Mouse (Mus musculus) kidney, adult 2 months (tissue): ENCODE data around the gene Nav3. TPM values are rescaled to one million over a fixed set of nuclear protein-coding genes. Genes with fewer than 3 reads are reported as not detected.

Experiments
- DNase-seq: peaks from one replicate; pipeline ENCODE4 v3.0.0; 2021
- H3K27ac ChIP-seq: fragments of 200-500 bp; 2 replicates; pipeline ENCODE4 v1.5.1; 2012; ENCODE audit warnings: low read depth, low read length, control low read depth, inconsistent platforms; ENCODE audit not compliant: insufficient read depth
- H3K27me3 ChIP-seq: fragments of 200-500 bp; replicated peaks from 2 replicates; pipeline ENCODE4 v1.6.1; 2012; ENCODE audit warnings: mild to moderate bottlenecking, moderate library complexity, low read length, inconsistent platforms; ENCODE audit not compliant: control insufficient read depth, insufficient read depth
- H3K36me3 ChIP-seq: fragments of 200-500 bp; 2 replicates; pipeline ENCODE4 v1.6.1; 2012; ENCODE audit warnings: mild to moderate bottlenecking, moderate library complexity, low read length, inconsistent platforms; ENCODE audit not compliant: control insufficient read depth, insufficient read depth
- H3K4me1 ChIP-seq: fragments of 200-500 bp; 2 replicates; pipeline ENCODE4 v1.6.1; 2011; ENCODE audit warnings: low read length; ENCODE audit not compliant: control insufficient read depth, insufficient read depth
- H3K4me3 ChIP-seq: fragments of 200-500 bp; 2 replicates; pipeline ENCODE4 v1.5.1; 2011; ENCODE audit warnings: mild to moderate bottlenecking, low read depth, low read length, control low read depth; ENCODE audit not compliant: insufficient read depth
- CTCF ChIP-seq: fragments of 200-500 bp; conservative IDR thresholded peaks from 2 replicates; pipeline ENCODE4 v1.5.1; 2011; ENCODE audit warnings: low read depth, mild to moderate bottlenecking, control low read depth, low read length, moderate library complexity, mixed read lengths; ENCODE audit not compliant: insufficient read depth, insufficient read length
- POLR2A ChIP-seq: fragments of 200-500 bp; IDR thresholded peaks from one replicate; pipeline ENCODE4 v1.6.1; 2011; ENCODE audit warnings: low read depth, low read length, control low read depth
- WGBS: fragments of 180-500 bp; shearing (Covaris S2); methylation state at CpG from one replicate; pipeline ENCODE4 v1.1.7; 2018; 5-methylcytosine and 5-hydroxymethylcytosine counted together
- polyA plus RNA-seq: library from polyadenylated mRNA; depleted of rRNA; stranded (reverse); fragments of >200 nt; gene quantifications from 2 replicates; pipeline ENCODE4 v1.2.3, GENCODE M21; 2012

The Nav3 gene
- polyA plus RNA-seq, 1 experiment: 1.8 TPM

DNA sequence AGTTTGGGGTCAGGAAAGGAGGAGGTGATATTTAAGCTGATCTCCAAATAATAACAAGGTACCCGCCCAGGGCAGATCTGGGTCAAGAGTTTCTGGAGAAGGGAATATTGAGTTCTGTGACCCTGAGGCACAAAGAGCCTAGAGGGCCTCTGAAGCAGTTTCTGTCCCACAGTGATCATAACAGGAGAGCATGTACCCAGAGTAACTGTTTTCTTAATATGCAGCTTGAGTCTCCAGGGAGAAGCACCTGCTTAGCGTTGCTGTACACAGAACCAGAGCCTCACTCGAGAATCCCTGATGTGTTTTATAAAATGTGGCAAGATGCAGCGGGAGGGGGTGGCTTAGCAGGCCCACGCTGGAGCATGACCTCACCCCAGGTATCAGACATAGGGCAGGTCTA, 141.5 kb downstream of the Nav3 start:
- H3K27ac ChIP-seq: no peak overlapping the region
- H3K4me3 ChIP-seq: no peak overlapping the region
- no peaks in the 10 kb centered on the region for H3K27me3 ChIP-seq
- WGBS: 60% methylated on average over 5 of the region's 5 CpGs
- DNase-seq: no peak
- no peak for TF ChIP-seq CTCF
- no peak for TF ChIP-seq POLR2A
- H3K36me3 ChIP-seq: no peaks in the 10 kb centered on the region
- no peaks in the 10 kb centered on the region for H3K4me1 ChIP-seq

- Histone ChIP-seq H3K4me3 (no peak overlapping the region), H3K4me1 (no peaks in the 10 kb centered on the region), H3K36me3 (no peaks in the 10 kb centered on the region), H3K27me3 (no peaks in the 10 kb centered on the region), H3K27ac (no peak overlapping the region)
- DNase-seq: no peak
- WGBS: 78% methylated on average over 7 of the region's 7 CpGs
- no peak for TF ChIP-seq POLR2A
- no peak for TF ChIP-seq CTCF
These were observed 142.0 kb downstream of the Nav3 start for GRCm38 (mm10) chr10:110313959-110314358.

DNA sequence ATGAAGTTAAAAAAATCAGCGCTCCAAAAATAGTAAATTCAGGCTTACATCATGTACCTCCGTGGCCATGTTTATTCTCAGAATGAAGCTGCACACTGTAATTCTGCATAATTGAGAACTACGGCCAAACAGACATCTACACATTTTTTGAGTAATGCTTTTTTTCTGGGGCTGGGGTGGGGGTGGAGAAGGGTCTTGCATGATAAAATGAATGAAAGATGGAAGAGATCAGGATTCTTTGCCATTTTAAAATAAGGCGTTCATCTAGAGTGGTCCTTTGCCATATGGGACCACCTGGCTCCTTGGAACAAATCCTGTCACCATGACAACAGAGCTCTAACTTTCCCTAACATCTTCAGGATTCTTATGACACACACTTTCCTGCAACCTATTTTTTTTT, 146.5 kb downstream of the Nav3 start:
- Histone ChIP-seq H3K36me3 (no peaks in the 10 kb centered on the region), H3K27me3 (no peaks in the 10 kb centered on the region), H3K4me1 (no peaks in the 10 kb centered on the region), H3K4me3 (no peak overlapping the region), H3K27ac (no peak overlapping the region)
- DNase-seq: no peak
- WGBS: 85% methylated on average over 4 of the region's 4 CpGs
- no peak for TF ChIP-seq CTCF
- TF ChIP-seq POLR2A: no peak

DNA sequence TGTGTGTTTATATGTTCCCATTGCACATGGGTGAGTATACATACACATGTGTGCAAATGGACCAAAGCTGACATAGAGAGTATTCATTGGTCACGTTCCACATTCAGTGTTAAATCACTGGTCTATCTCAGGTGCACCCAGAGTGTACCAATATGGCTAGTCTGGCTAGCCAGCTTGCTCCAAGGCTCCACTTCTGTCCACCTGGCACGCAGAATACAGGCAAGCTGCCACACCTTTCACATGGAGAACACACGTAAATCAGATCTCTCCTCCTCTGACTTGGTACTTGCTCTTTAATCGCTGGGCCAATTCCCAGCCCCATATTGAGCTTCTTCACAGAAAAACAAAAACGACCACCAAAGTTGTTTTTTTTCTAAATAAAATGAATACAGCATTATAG, 150.4 kb downstream of the Nav3 start:
- H3K27me3 ChIP-seq: no peaks in the 10 kb centered on the region
- no peaks in the 10 kb centered on the region for H3K36me3 ChIP-seq
- no peaks in the 10 kb centered on the region for H3K4me1 ChIP-seq
- H3K4me3 ChIP-seq: no peak overlapping the region
- no peak overlapping the region for H3K27ac ChIP-seq
- 85% methylated on average over 5 of the region's 5 CpGs for WGBS
- TF ChIP-seq POLR2A: no peak
- TF ChIP-seq CTCF: no peak
- DNase-seq: no peak

- Histone ChIP-seq H3K27ac (no peak overlapping the region), H3K4me3 (no peak overlapping the region), H3K36me3 (no peaks in the 10 kb centered on the region), H3K4me1 (no peaks in the 10 kb centered on the region), H3K27me3 (no peaks in the 10 kb centered on the region)
- WGBS: 80% methylated on average over 10 of the region's 10 CpGs
- DNase-seq: no peak
- TF ChIP-seq POLR2A: no peak
- TF ChIP-seq CTCF: no peak
These were observed 165.9 kb downstream of the Nav3 start for GRCm38 (mm10) chr10:110290016-110290623.

- no peak for DNase-seq
- no peaks in the 10 kb centered on the region for H3K4me1 ChIP-seq
- no peak overlapping the region for H3K27ac ChIP-seq
- H3K4me3 ChIP-seq: no peak overlapping the region
- H3K27me3 ChIP-seq: no peaks in the 10 kb centered on the region
- WGBS: 72% methylated on average over 3 of the region's 3 CpGs
- no peaks in the 10 kb centered on the region for H3K36me3 ChIP-seq
- TF ChIP-seq POLR2A (no peak), CTCF (no peak)
These were observed 172.1 kb downstream of the Nav3 start for GRCm38 (mm10) chr10:110283879-110284278.

GRCm38 (mm10) chr10:110272818-110273217, 183.2 kb downstream of the Nav3 start:
- no peaks in the 10 kb centered on the region for H3K36me3 ChIP-seq
- WGBS: 94% methylated on average over 2 of the region's 2 CpGs
- no peak for DNase-seq
- no peaks in the 10 kb centered on the region for H3K4me1 ChIP-seq
- no peak overlapping the region for H3K27ac ChIP-seq
- TF ChIP-seq CTCF: no peak
- no peak for TF ChIP-seq POLR2A
- no peaks in the 10 kb centered on the region for H3K27me3 ChIP-seq
- no peak overlapping the region for H3K4me3 ChIP-seq
